Mouse (Mus musculus) R1 (cell line): Measurements from ENCODE around the gene Gm21915.

Experiments
- DNase-seq: peaks from one replicate; pipeline ENCODE4 v3.0.0-alpha.2; 2018; ENCODE audit warnings: low read depth, low spot score

The Gm21915 gene

GRCm38 (mm10) chr9:40670313-40670712, at the start of gene Gm21915:
Gene Gm21915, plus strand, starts transcription at chr9:40670613.
- DNase-seq = no peak

- no peak for DNase-seq
Measured at GRCm38 (mm10) chr9:40622265-40622664, 48.1 kb upstream of the Gm21915 start.

- no peak for DNase-seq
Measured at GRCm38 (mm10) chr9:40622793-40623192, 47.6 kb upstream of the Gm21915 start.

GRCm38 (mm10) chr9:40625341-40625740, 45.1 kb upstream of the Gm21915 start:
- no peak for DNase-seq

GRCm38 (mm10) chr9:40626566-40626965, 43.8 kb upstream of the Gm21915 start:
- DNase-seq = no peak

- DNase-seq = no peak
Measured at GRCm38 (mm10) chr9:40627146-40627713, 43.2 kb upstream of the Gm21915 start.

GRCm38 (mm10) chr9:40628130-40629069, 42.0 kb upstream of the Gm21915 start:
- DNase-seq = peak; percentile 86

GRCm38 (mm10) chr9:40629441-40629840, 41.0 kb upstream of the Gm21915 start:
- DNase-seq = no peak

GRCm38 (mm10) chr9:40631101-40631500, 39.3 kb upstream of the Gm21915 start:
- no peak for DNase-seq

GRCm38 (mm10) chr9:40631505-40631904, 38.9 kb upstream of the Gm21915 start:
- DNase-seq = peak; percentile 29

- peak; percentile 57 for DNase-seq
Measured at GRCm38 (mm10) chr9:40636054-40636453, 34.4 kb upstream of the Gm21915 start.

GRCm38 (mm10) chr9:40637705-40638393, 32.6 kb upstream of the Gm21915 start:
- DNase-seq = no peak

- DNase-seq = no peak
Measured at GRCm38 (mm10) chr9:40638394-40639049, 31.9 kb upstream of the Gm21915 start.

- no peak for DNase-seq
Measured at GRCm38 (mm10) chr9:40639536-40640187, 30.8 kb upstream of the Gm21915 start.

GRCm38 (mm10) chr9:40641318-40641717, 29.1 kb upstream of the Gm21915 start:
- no peak for DNase-seq

- no peak for DNase-seq
Measured at GRCm38 (mm10) chr9:40642470-40643220, 27.8 kb upstream of the Gm21915 start.

- DNase-seq = no peak
Measured at GRCm38 (mm10) chr9:40649444-40649843, 21.0 kb upstream of the Gm21915 start.

- no peak for DNase-seq
Measured at GRCm38 (mm10) chr9:40649983-40650382, 20.4 kb upstream of the Gm21915 start.

- no peak for DNase-seq
Measured at GRCm38 (mm10) chr9:40651239-40651859, 19.1 kb upstream of the Gm21915 start.

- DNase-seq = peak; percentile 61
Measured at GRCm38 (mm10) chr9:40652757-40653156, 17.7 kb upstream of the Gm21915 start.
